Mouse (Mus musculus) hindbrain, embryonic 12.5 days (tissue): Measurements from ENCODE around the gene S1pr2. TPM values are rescaled to one million over a fixed set of nuclear protein-coding genes. Genes with fewer than 3 reads are reported as not detected.

Experiments used
- microRNA-seq: library from miRNA; unstranded; fragments of <30 nt; microRNA quantifications from one replicate; pipeline ENCODE4, GENCODE M21; 2017
- polyA plus RNA-seq: library from polyadenylated mRNA; unstranded; fragments of >200 nt; fragmentation: Nextera tagmentation; extraction: Ambion mirVana; gene quantifications from 2 replicates; pipeline ENCODE4 v1.2.1, GENCODE M21; 2016

S1pr2 gene
- polyA plus RNA-seq, 1 experiment from 2014 or later, result 22.1 TPM

Small RNAs within 50 kb of the gene (microRNA-seq; reads per million reads assigned to microRNA genes)
- not detected for gene Mir7081

Other genes starting within 250 kb of the S1pr2 start
- 68.7 and 75.0 TPM in 2 replicates for gene Olfm2, start 230.4 kb downstream of the S1pr2 start, polyA plus RNA-seq
- gene Col5a3, start 161.7 kb downstream of the S1pr2 start, polyA plus RNA-seq, result 1.5 and 2.0 TPM in 2 replicates
- not detected in 2 replicates for gene Rdh8, start 158.3 kb downstream of the S1pr2 start, polyA plus RNA-seq
- 2.0 and 2.4 TPM in 2 replicates for gene A230050P20Rik, start 108.1 kb downstream of the S1pr2 start, polyA plus RNA-seq
- 4.8 and 5.5 TPM in 2 replicates for gene Angptl6, start 97.1 kb downstream of the S1pr2 start, polyA plus RNA-seq
- 55.1 and 59.5 TPM in 2 replicates for gene Ppan, start 88.6 kb downstream of the S1pr2 start, polyA plus RNA-seq
- 282 and 283 TPM in 2 replicates for gene Eif3g, start 78.2 kb downstream of the S1pr2 start, polyA plus RNA-seq
- gene Dnmt1, start 16.9 kb downstream of the S1pr2 start, polyA plus RNA-seq, result 95.2 and 102 TPM in 2 replicates
- gene Mrpl4, start 26.0 kb upstream of the S1pr2 start, polyA plus RNA-seq, result 103 and 106 TPM in 2 replicates
- 5.2 and 5.5 TPM in 2 replicates for gene Icam1, start 39.2 kb upstream of the S1pr2 start, polyA plus RNA-seq
- 1.7 and 2.1 TPM in 2 replicates for gene Icam4, start 52.6 kb upstream of the S1pr2 start, polyA plus RNA-seq
- gene Icam5, start 55.3 kb upstream of the S1pr2 start, polyA plus RNA-seq, result 0.13 and 0.23 TPM in 2 replicates
- gene Zglp1, start 90.3 kb upstream of the S1pr2 start, polyA plus RNA-seq, result 2.4 TPM in 1 of 2 replicates, not detected in the other
- 1.3 TPM in 2 replicates for gene Gm49373, start 96.3 kb upstream of the S1pr2 start, polyA plus RNA-seq
- 46.4 and 48.4 TPM in 2 replicates for gene Fdx1l, start 96.8 kb upstream of the S1pr2 start, polyA plus RNA-seq
- gene Gm38431, start 115.2 kb upstream of the S1pr2 start, polyA plus RNA-seq, result 1.6 and 2.5 TPM in 2 replicates
- 58.8 and 66.9 TPM in 2 replicates for gene Raver1, start 115.2 kb upstream of the S1pr2 start, polyA plus RNA-seq
- gene Tyk2, start 154.5 kb upstream of the S1pr2 start, polyA plus RNA-seq, result 16.3 and 18.1 TPM in 2 replicates
- gene Cdc37, start 173.2 kb upstream of the S1pr2 start, polyA plus RNA-seq, result 271 and 274 TPM in 2 replicates
- gene Pde4a, start 188.9 kb upstream of the S1pr2 start, polyA plus RNA-seq, result 11.4 and 11.7 TPM in 2 replicates